Mouse (Mus musculus): ENCODE measurements at regions not wholly inside any gene's neighbourhood (a gene's known extent, or its start where the extent isn't known, plus 50 kb on each side); places are given as distances from the start of the nearest gene placed in this dataset.
A peak's percentile ranks its signal among the peaks of the same experiment; 100 is the strongest.
"Not testable (repeated sequence)": the region's sequence is repeated elsewhere in the genome, so short reads cannot be mapped to it uniquely, and the experiment has no call there.

DNA sequence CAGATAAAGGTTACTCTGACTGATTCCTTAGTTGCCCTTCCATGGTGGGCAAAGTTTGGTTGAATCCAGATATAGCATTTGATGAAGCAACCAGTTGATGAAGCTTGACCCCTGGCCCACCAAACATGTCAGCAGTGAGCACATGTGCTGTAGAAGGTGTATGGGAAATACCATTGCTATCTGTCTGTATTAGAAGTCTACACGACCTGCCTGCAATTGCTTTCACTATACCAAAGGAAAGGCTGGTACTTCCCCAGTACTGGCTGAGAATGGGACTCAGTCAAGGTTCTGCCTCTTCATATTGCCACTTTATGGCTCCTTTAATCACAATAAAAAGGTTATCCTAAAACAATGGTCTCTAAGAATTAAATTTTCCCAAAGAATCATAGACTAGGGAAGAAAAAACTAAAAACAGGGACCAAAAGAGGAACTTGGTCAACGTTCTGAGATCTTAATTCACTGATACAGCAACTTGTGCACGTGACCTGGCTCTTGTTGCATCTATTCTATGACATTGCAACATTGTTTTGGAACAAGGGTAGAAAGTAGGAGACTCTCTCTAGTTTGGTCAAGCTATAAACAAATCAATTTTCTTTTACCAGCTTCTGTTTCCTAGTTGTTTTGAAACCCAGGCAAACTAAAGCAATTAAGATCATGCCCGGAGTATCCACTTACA is 284.0 kb downstream of the Rapgef2 start:
- ATAC-seq (replicated peaks; ENCODE audit: low FRiP score, low TSS enrichment, poor library complexity, severe bottlenecking), result no peak

DNA sequence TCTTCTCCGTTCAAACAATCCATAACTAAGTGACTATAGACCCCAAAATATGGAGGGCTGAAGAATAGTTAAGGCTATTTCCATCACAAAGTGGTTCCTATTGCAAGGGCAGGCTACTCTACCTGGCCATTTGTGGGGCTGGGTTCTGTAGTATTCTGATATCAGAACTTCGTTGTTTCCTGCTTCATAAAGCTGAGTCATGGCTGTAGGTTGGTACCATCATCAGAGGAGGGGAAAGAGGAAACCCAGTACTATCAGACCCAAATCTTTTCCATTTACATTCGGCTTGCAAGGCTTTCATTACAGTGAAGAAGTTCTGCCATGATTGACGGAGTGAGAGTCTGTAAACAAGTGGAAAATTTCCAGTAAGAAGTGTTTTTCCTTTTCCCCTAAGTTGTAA is 284.6 kb downstream of the Rapgef2 start:
- no peak for ATAC-seq (replicated peaks; ENCODE audit: low FRiP score, low TSS enrichment, poor library complexity, severe bottlenecking)

DNA sequence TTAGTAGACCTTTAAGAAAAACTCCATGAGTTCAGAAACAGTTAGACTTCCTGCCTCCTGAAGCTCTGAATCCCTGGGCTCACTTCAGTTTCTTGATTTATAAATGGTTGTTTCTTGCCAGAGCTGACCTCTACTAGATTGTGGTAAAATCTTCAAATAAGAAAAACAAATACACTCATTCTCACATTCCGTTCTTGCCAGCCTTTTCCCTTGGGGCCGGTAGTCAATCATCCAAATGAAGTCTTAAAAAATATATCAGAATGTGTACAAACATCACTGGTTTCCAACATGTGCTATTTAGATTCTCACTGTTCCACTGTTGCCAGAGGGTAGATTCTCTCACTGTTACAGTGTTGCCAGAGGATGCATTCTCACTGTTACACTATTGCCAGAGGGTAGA is 286.0 kb downstream of the Rapgef2 start:
- ATAC-seq (replicated peaks; ENCODE audit: low FRiP score, low TSS enrichment, poor library complexity, severe bottlenecking), result no peak

DNA sequence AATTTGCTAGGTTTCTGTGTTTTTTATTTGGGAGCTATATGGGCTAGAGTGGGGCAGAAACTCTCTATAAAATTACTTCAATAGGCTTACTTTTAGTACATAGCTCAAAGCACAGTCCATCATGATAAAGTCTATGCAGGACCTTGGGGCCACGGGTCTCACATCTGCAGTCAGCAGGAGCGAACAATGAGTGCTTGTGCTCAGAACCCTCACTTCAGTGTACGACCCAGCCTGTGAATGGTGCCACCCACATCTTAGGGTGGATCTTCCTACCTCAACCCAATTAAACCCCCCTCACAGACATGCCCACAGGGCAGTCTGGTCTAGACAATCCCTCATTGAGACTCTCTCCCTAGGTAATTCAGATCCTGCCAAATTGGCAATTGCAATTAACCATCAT is 286.5 kb downstream of the Rapgef2 start:
- ATAC-seq (replicated peaks; ENCODE audit: low FRiP score, low TSS enrichment, poor library complexity, severe bottlenecking), result no peak

DNA sequence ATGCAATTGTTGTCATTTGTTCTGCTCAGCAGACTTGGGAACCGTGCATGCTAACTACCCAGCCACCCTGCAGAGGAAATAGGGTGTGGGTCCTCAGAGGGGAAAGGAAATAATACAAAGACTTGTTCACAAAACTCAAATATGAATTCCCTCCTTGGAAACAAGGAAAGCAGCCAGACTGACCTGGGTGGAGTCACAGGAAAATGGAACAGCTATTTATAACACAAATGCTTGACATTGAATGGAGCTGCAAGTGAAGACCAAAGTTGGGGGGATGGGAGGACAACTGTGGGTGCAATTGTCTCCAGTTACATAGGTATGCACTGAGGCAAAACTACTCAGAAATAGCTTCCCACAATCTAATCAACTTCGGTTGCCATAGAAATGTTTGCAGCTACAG is 298.2 kb downstream of the Rapgef2 start:
- no peak for ATAC-seq (replicated peaks; ENCODE audit: low FRiP score, low TSS enrichment, poor library complexity, severe bottlenecking)

DNA sequence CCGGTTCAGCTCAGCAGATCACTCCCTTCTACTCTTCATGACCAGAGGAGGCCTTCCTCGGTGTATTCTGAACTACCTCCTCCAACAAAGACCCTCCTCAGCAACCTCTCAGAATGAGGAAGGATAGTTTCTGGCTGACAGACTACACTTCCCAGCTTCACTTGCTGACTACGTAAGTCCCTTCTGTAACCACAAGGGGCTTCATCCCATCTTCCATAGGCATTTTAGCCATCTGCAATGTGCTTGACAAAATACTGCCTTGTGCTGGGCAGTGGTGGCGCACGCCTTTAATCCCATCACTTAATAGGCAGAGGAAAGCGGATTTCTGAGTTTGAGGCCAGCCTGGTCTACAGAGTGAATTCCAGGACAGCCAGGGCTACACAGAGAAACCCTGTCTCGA is 299.6 kb downstream of the Rapgef2 start:
- ATAC-seq (replicated peaks; ENCODE audit: low FRiP score, low TSS enrichment, poor library complexity, severe bottlenecking), result no peak

DNA sequence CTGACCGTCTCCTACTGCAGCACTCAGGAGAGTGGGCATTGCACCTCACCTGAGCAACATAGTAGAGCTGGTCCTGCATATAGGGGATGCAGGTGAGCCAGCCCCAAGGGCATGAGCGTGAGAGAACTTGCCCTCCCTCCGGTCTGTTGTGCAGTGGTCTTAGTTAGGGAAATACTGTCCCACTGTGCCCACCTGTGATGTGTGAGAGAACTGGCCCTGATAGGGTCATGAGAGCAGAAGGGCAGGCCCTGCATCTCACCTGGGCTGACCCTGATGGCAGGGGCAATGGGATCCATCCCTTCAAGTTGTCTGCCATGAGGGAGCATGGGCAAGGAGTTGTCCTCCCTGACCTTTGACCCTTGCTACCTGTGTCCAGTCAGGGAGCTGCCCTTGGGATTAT is 305.3 kb downstream of the Rapgef2 start:
- ATAC-seq (replicated peaks; ENCODE audit: low FRiP score, low TSS enrichment, poor library complexity, severe bottlenecking), result no peak

DNA sequence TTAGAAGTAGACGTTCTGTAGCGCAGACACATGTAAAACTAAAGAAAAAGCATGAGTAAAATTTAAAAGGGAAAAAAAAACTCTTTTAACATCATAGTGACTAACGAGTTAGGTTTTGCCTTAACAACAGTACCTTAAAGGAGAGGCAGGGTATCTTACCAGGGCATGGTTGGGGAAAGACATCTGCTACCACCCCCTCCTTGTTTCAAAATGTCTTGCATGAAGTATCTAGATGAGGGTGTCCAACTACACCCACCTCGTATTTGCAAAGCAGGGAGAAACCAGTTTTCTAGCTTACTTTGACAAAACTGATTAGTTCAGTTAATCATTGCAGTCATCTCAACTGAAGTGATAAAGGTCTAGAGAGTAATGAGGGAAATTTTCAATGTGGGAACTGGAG is 307.5 kb downstream of the Rapgef2 start:
- ATAC-seq (replicated peaks; ENCODE audit: low FRiP score, low TSS enrichment, poor library complexity, severe bottlenecking), result no peak

DNA sequence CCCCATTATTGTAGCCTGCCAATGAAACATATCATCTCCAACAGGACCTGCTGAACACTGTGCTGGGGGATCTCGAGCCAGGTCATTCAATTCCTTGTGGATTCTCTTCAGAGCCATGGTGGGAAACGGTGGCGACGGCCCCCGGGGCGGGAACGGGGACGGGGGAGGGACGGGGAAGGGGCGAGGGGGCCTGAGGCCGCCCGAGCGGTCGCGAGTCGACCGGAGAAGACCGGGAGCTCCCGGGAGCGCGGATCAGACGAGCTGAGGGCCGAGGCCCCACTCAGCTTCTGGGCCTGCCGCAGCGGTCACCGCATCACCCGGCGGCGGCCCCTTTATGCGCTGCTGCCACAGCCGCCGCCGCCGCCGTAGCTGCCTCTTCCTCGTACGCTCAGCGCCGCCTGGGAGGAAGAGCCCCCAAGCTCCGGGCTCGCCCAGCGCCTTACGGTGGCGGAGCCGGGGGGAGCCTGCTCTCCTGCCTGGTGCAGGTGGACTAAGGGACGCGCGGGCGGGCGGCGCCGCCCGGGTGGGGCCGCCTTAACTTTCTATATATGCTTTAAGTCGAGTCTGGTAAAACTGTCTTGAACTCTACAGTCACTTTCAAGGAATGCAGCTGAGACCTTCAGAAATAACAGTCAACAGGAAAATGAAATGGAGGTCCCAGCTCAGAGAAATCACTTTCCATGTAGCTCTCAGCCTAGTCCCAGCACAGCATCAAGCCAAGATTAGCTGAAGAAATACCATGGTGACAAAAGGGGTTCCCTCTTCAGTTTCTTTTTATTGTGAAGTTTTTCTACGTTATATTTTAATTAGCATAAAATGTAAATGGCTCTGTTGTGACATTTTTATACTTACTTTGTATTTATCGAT is 319.4 kb downstream of the Rapgef2 start:
- peak; percentile 93 for ATAC-seq (replicated peaks; ENCODE audit: low FRiP score, low TSS enrichment, poor library complexity, severe bottlenecking)

DNA sequence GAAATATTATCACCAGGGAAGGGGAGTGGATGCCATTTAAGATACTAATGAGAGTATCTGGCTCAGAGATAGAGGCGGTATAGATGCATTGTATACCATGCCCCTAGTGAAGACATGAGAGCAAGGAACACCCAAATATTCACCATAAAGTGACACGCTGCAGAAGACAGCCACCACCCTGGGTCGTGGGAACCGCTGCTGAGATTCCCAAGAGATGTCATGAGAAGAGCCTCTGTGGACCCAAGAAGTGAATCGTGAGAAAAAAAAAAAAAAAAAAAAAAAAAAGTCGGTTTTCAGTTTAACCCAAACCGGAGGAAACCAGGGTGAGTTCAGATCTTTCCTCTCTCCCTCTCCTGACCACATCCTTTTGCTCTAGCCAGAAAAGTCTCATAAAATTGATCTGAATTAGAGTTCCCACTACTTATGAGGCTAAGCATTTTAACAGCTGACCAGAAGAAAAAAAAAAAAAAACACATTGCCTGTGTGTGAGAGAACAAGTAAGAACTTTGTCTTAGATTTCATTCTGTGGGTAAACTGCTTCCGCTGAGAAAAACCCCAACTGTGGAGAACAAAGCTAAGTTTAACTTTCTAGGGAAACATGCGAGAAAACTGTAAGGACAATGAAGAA is 322.0 kb downstream of the Rapgef2 start:
- ATAC-seq (replicated peaks; ENCODE audit: low FRiP score, low TSS enrichment, poor library complexity, severe bottlenecking), result no peak

DNA sequence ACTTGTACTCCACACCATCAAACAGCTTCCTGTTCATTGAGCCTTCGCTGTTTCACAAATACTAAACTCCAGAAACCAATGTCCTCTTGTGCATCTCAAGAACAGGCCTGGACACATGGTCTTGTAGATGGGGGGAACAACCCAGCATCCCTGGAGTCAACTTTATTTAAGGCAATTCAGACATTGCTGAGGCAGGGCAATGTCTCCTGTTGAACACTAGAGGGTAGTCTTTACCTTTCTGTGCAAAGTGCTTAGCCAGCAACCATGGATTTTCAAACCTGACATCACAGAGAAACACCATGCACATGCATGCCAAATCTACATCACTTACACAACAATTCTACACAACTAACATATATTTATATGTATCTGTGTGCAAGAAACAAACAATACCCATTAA is 327.5 kb downstream of the Rapgef2 start:
- peak; percentile 86 for ATAC-seq (replicated peaks; ENCODE audit: low FRiP score, low TSS enrichment, poor library complexity, severe bottlenecking)

DNA sequence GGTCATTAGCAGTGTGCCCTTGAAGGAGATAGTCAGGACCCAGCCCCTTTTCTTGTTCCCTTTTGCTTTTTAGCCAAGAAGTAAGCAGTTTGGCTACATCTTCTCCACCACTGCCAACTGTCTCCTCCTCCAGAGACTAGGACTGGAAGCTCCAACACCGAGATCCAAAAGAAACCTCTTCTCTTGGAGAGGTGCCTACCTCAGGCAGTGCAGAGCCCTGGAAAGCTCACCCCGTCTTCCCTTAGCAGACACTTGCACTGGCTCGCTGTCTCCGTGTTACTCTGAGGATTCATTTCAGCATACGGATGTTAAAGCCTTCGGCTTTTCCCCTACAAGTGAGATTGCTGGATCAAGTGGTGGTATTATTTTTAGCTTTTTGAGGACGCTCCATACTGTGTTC is 331.0 kb downstream of the Rapgef2 start:
- ATAC-seq (replicated peaks; ENCODE audit: low FRiP score, low TSS enrichment, poor library complexity, severe bottlenecking), result no peak

DNA sequence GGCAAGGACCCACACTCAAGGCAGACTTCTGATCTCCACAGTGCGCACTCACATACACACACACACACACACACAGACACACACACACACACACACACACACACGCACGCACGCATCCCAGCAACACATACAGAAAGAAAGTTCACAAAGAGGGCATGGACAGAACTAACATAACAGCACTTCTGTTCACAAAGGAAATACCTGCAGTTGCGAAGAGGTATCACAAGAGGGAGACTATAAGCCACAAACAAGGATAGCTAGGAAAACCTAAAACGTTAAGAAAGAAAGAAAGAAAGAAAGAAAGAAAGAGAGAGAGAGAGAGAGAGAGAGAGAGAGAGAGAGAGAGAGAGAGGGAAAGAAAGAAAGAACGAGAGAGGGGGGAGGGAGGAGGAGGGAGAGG is 336.9 kb downstream of the Rapgef2 start:
- not testable (repeated sequence) for ATAC-seq (replicated peaks; ENCODE audit: low FRiP score, low TSS enrichment, poor library complexity, severe bottlenecking)

DNA sequence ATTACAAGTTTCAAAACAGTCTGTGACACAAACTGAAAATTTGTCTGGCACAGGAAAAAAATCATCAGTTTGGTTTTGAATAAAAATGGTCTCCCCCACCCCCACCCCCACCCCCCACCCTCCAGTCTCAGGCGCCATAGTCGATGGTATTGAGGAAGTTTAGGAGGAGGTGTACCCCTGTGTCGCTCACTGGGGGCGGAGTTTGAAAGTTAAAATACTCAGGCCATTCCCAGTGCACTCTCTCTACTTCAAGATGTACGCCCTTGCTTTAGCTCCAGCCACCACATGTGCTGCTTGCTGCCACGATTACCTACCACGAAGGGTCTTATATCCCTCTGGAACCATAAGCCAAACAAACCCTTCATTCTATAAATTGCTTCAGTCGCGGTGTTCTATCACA is 337.6 kb downstream of the Rapgef2 start:
- no peak for ATAC-seq (replicated peaks; ENCODE audit: low FRiP score, low TSS enrichment, poor library complexity, severe bottlenecking)

DNA sequence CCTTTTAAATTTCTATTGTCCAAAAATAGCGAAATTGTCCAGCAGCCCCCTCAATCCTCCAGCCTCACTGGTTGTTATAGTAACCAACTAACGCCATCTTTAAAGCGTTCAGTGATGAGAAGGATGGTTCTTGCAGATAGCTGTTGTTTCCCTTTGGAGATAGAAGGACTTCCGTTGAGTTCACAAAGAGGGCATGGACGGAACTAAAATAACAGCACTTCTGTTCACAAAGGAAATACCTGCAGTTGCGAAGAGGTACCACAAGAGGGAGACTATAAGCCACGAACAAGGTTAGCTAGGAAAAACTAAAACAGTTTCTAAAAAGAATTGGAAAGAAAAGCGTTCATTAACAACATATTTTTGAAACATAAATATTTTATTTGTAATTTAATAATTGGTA is 338.1 kb downstream of the Rapgef2 start:
- ATAC-seq (replicated peaks; ENCODE audit: low FRiP score, low TSS enrichment, poor library complexity, severe bottlenecking), result peak; percentile 59; the same call in 1 of the 2 replicates

DNA sequence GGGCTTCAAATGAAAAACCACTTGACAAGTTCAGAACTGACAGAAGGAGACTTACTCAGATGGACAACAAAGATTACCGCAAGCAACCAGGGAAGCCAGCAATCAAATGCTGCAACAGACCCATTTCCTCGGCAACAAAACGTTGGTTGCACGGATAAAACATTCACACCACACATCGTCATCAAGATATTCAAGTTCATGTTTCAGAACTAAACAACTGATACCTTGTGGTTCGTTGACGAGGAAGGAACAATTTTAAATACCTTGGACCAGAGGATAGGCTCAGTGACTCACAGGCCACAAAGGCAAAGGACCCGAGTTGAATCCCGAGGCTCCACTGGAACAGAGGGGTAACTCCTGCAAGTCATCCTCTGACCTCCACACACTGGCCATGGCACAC is 339.1 kb downstream of the Rapgef2 start:
- peak; percentile 53 for ATAC-seq (replicated peaks; ENCODE audit: low FRiP score, low TSS enrichment, poor library complexity, severe bottlenecking)

DNA sequence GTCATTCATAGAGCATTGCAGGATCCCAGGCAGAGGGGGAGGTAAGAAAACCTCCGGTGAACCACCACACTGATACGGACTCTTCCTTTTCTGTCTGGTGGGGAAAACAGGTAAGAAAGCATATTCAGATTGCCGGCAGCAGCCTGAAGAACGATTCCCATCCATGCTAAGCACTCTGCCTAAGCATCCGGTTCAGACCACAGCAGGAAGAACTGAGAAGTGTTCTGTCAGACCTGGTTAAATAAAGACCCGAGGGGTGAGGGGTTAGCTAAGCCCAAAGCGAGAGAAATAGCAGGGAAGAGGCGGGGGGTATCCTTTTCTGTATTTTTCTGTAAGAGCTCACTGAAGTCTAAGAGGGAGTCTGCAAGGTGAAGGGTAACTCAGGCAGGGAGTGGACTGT is 342.1 kb downstream of the Rapgef2 start:
- no peak for ATAC-seq (replicated peaks; ENCODE audit: low FRiP score, low TSS enrichment, poor library complexity, severe bottlenecking)

DNA sequence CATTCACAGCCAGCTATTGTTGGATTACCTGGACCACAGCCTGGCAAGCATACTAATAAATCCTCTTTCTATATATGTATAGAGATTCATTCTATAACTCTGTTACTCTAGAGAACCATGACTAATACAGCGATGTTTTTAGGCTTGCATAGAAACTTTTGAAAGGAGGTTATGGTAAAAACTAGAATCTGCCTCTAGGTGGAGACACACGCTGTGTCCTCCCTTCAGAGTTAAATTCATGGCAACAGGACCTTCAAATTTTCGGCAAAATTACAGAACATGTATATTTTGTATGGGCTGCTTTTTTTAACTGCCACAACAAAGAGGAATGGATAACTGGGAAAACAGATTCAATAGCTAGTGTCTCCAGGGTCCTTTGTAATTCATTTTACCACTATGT is 353.3 kb downstream of the Rapgef2 start:
- no peak for ATAC-seq (replicated peaks; ENCODE audit: low FRiP score, low TSS enrichment, poor library complexity, severe bottlenecking)

DNA sequence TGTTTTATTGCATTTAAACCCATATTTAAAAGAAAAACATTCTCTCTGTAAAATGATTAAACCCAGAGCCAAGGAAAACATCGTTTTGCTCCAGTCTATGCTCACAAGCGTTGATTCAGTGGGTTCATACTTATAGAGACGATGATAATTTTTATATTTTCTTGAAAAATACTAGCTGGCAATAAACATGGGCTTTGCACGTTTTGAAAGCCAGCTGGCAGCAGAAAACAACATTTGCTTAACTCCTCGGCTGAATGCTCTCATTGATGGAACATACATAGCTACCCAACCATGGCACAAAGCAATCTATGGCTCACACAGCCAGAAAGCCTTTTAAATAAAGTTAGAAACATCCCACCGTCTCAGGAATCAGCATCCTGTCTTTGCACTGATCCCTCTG is 366.5 kb downstream of the Rapgef2 start:
- ATAC-seq (replicated peaks; ENCODE audit: low FRiP score, low TSS enrichment, poor library complexity, severe bottlenecking), result no peak

DNA sequence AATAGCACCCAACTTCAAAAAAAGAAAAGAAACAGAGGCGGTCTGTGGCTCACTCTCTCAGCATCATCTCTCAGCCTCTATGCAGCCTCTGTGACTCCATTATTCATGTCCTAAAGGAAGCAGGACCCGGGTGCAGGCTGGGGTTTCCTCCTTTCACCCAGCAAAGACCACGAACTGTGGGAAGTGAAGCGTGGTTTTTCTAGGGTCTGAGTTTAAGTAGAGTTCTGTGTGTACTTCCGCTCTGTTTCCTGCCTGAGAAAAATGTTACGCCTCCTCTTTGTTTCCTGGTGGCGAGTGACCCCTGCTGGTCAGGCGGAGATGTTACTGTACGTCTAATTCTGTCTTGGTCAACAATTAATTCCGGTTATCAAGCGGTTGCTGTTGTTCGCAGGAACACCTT is 366.9 kb downstream of the Rapgef2 start:
- ATAC-seq (replicated peaks; ENCODE audit: low FRiP score, low TSS enrichment, poor library complexity, severe bottlenecking), result peak; percentile 97

All from megakaryocyte-erythroid progenitor cell, adult 5-6 weeks (primary cell).